Mouse (Mus musculus): ENCODE results near the gene Cdkal1. TPM values are rescaled to one million over a fixed set of nuclear protein-coding genes. Genes with fewer than 3 reads are reported as not detected.

Gene Cdkal1
- polyA plus RNA-seq (2012; rRNA removed): 6.9 and 7.7 TPM in 2 replicates

DNA sequence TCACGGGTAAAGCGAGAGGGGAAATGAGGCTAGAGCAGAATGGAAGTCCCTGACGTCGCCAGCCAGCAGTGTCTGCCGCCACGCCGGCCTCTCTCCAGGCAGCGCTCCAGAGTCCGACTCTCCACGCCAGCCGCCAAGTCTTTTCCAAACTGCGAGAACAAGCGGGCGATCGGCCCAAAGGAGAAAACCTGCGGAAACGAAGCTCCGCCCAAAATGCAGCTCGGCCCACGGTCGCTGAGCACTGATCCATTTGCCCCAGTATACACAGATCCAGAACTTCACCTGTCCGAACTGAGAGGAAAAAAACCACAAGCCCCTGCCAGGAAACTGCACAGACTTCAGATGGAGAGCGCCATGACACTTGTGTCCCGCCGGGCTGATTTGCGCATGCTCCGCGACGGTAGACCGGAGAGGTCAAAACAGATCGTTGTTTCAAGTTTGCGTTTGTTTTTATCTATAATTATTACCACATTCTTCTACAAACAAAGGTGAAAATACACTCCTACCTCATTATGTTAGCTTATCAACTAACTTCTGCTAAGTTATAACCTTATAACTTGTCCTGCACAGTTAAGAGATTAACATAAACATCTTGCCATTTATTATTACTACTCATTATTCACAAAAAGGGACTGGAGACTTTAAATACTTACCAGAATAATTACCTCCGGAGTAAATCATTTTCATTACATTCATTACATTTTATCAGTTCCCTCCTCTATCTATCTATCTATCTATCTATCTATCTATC, at the start of gene Cdkal1:
Gene Cdkal1, minus strand, starts transcription at position 394 of the 751 bp plus-strand sequence.

Other genes with a start within 250 kb of the Cdkal1 start
- gene E2f3, start 130.4 kb upstream of the Cdkal1 start, polyA plus RNA-seq (2012; rRNA removed): 12.5 and 13.5 TPM in 2 replicates

Measured in central nervous system, embryonic 18 days (tissue).